Mouse (Mus musculus) adrenal gland, postnatal 10 days (tissue): ENCODE results near the gene Nfic. TPM values are rescaled to one million over a fixed set of nuclear protein-coding genes. Genes with fewer than 3 reads are reported as not detected.

ENCODE experiments used
- DNase-seq: peaks from one replicate; pipeline ENCODE4 v3.0.0; 2021; ENCODE audit warnings: mixed read lengths
- long read RNA-seq, 2 experiments: library from polyadenylated mRNA; stranded (forward); transcript quantifications; one replicate each; pipeline ENCODE4 v2.0.0; 2021
- total RNA-seq, 2 experiments: library from RNA; stranded (reverse); gene quantifications; 2 replicates each; pipeline ENCODE4 v1.2.3; 2021

The Nfic gene
- 100 to 1,000 TPM in 1 of 2 experiments, 10 to 100 TPM in 1; 99.9 to 129 TPM for total RNA-seq
- long read RNA-seq, experiment 1, full-length matches to known transcripts = 26 of 68 reads
- long read RNA-seq, experiment 1, partial matches to known transcripts = 8 of 68 reads
- long read RNA-seq, experiment 1, other reads (novel, unspliced or antisense) = 34 of 68 reads
- long read RNA-seq, experiment 2, transcript Nfic-204 (10 exons, 1,655 nt) = major isoform, 5 of 21 reads
- long read RNA-seq, experiment 2, partial matches to known transcripts = 2 of 21 reads
- long read RNA-seq, experiment 2, other reads (novel, unspliced or antisense) = 9 of 21 reads

- no peak for DNase-seq
These were observed at the start of gene Nfic for GRCm38 (mm10) chr10:81455181-81455895. Gene Nfic, minus strand, starts transcription at chr10:81455635.

DNA sequence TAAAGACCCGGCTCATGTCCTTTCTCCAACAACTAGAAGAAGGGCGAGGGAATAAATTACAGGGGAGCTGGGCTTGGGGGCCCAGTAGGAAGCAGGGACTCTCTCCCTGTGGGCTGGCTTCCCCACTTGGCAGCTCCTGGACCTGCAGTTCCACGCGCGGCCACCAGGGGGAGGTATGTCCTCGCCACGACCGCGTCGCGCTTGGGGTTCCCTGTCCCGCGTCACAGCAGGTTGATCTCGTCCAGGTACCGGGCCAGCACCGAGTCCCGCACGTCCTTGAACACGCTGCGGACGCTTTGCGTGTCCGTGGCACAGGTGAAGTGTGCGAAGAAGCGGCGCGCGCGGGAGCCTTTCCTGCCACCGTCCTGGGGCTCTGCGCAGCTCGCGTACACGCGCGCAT is 47.2 kb upstream of the Nfic start:
- DNase-seq = peak; percentile 96

DNA sequence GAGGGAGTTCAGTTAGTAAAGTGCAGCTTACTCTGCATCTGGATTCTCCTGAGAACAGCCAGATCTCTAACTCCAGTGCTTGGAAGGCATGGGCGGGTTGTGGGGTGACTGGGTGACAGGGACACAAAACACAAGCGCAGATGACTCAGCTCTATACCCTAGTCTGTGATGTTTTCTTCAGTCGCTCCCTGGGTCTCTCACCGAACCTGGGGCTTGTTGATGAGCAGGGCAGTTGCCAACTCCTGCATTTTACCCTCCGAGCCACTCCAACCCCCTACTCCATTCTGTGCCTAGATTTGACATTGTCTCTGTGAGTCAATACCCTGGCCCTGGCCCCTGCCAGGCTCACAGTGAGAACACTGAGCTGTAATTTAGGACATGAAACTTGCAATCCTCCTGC is 46.4 kb upstream of the Nfic start:
- no peak for DNase-seq

- no peak for DNase-seq
These were observed 44.6 kb upstream of the Nfic start, which contains the start of gene S1pr4 for GRCm38 (mm10) chr10:81500032-81500431. Gene S1pr4, minus strand, starts transcription at chr10:81500132.

- DNase-seq = no peak
These were observed 43.9 kb upstream of the Nfic start for GRCm38 (mm10) chr10:81499250-81499901.

DNA sequence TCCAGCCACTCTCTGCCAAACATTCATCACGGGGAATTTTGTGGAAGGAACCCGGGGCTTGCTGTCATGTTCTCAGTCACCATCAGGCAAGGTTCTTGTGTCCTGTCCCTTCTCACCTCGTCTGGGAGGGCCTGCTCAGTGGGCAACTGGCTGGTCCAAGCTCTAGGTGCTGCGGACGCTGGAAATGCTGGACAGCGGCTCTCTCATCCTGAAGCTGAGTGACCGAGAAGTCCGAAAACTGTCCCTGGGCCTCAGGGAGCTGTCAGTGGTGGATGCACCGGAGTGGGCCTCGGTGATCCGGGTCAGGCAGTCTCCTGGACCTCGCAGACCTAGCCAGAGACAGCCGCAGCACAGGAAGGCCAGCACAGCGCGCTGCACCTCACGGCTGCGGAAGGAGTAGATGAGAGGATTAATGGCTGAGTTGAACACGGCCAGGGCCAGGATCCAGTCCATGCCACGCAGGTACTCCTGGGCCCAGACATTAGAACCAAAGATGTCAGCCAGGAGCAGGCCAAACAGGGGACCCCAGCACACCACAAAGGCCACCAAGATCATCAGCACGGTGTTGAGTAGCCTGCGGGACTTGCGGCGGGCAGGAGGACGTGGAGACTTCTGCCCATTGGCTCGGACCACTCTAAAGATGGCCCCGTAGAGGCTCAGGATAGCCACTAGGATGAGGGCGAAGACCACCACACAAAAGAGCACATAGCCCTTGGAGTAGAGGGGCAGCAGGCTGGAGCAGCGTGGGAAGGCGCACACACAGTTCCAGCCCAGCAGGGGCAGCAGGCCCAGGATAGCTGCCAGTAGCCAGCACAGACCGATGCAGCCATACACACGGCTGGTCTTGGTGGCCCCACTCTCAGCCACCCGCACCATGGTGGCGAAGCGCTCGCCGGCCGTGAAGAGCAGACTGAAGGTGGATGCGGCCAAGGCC is 43.1 kb upstream of the Nfic start:
- DNase-seq = no peak

DNA sequence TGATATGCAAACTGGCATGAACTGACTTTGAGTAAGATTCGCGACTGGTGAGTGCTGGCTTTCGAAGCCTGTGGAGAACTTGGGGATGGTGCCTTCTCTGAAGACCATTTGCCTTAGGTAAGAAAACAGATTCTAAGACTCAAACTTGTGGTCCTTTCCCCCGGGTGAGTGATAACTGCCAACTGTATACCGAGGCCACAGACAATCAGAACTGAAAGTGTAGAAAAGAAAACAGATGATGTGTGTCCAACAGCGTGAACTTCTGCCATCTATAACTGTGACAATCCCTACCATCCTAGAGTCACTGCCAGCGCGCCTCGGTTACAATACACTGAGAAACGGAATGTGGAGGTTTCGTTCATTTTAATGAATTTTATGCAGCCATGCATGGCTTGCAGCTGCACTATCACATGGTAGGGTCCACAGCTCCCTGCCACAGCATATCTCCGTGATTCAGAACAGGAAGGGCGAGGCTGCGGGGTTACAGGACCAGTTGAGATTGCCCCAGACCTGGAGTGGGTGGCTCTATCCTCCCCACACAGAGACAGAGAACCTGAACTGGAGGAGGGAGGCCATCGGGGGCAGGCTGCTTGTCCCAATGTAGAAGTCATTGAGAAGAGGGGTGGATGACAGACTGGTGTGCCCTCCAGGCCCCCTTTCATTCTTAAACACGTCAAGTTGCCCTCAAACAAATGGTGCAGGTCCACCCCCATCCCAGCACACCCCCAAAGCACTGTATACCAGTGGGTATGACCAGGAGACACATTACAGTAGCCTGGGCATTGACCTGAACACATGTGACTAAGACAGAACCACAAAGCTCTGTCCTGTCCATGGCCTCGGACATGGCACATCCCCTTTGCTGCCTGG is 42.2 kb upstream of the Nfic start:
- no peak for DNase-seq

DNA sequence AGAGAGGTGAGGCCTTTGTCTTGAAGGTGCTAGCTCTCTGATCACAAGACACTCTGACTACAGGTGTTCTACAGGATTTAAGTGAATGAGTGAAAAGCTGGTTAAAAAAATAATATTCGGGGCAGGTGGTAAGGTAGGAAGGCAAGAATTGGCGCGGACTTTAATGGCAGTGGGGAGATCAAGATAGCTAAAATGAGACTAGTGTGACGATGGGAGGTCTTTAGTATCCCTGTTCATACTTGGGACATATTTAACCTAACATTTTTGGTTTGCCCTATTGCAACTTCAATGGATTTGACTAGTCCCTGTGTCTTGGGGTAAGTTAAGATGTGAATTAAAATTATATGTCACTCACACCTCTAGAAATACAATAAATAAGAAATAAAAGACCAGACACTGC is 41.5 kb upstream of the Nfic start:
- no peak for DNase-seq

DNA sequence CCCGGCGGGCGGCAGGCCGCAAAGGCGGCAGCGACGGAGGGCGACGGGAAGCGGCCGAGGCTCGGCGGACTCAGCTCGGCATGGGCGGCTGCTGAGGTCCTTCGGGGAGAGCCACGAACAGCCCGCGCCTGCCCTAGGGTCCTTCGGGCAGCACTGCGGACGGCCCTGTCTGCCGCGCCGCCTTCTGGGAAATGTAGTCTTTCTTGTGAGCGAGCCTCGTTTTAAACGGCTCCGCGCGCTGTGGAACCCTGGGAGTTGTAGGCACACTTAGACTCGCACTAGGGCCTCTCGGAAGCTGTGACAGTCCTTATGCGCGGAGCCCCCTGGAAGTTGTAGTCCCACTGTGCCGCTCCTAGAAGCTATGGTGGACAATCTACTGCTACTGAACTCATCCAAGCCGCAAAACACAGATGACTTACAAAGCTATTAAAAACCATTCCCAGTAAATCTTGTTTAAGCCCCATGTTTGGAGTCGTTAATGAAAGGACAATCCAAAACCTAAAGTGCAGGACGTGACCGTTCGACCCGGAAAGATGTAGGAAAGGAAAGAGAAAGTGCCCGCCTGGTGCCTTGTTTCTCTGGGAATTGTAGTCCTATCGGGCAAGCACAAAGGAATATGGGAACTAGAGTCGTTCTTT is 40.9 kb upstream of the Nfic start, which contains the start of gene Ncln:
Gene Ncln (minus strand): TSS at position 129 of the 638 bp plus-strand sequence.
- DNase-seq = peak; percentile 98

GRCm38 (mm10) chr10:81495616-81496263 is 40.3 kb upstream of the Nfic start:
- no peak for DNase-seq

- DNase-seq = no peak
These were observed 39.7 kb upstream of the Nfic start for GRCm38 (mm10) chr10:81495151-81495550.

DNA sequence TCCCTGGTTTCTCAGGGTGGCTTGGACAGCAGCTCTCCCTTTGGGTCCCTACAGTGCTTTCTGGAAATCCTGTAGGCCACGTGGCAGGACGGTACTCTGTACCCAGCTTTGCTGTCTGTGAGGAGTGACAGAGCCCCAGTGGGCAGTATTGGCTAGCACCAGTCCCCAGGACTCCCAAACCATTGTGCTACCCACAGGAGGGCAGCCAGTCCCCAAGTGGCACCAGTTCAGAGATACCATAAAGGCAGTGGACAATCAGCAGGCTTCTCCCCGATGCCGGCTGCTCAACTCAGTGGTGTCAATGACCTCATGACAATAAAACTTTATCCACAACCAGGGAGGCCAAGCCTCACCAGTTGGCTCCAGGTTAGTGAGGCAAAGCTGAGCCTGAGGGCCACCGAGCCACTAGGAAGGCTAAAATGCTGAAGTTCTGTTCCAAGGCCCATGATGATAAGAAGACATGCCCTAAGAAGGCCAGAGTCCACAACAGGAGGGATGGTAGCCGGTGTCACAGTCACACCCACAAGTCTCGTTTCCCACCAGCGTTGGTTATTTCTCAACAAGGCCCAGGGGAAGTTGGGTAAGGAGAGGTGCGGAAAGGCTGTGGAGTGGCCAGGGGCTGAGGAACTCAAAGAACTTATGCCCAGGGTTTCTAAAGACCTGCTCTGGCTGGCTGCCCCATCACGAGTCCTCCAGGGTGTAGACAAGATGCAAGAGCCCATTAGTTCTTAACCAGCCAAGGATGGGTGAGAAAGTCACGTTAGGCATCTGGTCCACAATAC is 39.0 kb upstream of the Nfic start:
- no peak for DNase-seq

GRCm38 (mm10) chr10:81493601-81494220 is 38.3 kb upstream of the Nfic start:
- no peak for DNase-seq

GRCm38 (mm10) chr10:81492606-81493240 is 37.3 kb upstream of the Nfic start:
- DNase-seq = no peak

DNA sequence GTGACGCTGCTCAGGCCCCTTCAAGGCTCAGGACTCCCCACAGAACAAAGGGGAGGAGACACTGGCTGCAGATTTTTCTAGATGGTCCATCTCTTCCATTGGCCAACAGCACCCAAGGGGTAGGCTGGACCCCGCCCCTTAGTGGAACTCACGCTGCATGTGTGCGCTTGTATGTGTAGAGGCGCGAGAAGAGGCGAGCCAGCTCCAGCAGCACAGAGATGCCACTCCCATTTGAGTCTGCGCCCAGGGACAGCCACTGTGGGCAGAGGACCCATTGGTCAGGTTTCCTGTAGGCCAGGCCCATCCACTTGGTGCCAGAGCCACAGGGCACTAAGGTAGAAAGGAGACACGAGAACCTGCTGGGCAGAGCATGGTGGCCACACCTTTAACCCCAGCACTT is 35.6 kb upstream of the Nfic start:
- no peak for DNase-seq

DNA sequence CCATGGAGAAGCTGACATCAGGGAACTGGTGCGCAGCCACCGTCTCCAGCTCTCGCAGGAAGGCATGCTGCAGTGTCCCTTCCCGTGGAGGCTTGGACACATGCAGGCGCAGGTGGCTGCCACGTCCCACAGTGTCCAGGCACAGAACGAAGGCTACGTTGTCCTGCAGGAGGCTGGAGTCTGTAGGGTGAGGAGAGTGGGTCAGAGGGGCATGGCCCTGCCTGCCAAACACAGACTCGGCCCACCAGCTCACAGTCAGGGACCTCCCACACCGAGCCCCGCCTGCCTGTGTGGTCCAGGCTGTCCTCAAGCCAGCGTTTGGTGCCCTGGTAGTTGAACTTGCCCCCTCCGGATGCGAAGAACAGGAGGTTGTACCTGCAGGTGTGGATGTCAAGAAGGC is 34.5 kb upstream of the Nfic start:
- DNase-seq = no peak

DNA sequence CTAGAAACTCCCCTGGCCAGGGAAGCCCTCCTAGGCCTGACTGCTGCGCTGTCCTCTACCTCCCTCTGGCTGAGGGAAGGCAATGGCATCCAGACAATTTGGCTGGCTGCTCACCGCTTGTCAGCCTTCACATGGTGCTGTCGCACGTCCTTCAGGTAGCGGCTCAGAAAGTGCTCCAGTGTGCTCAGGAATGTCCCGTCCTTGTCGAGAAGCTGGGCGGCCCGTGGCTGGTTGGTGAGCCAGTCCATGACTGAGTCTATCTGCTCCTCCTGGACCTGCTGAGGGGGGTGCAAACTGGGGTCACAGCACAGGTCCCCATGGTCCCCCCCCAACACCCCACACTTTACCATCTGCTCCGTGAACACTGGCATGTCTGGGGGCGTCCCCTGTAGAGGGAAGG is 32.6 kb upstream of the Nfic start:
- no peak for DNase-seq

DNA sequence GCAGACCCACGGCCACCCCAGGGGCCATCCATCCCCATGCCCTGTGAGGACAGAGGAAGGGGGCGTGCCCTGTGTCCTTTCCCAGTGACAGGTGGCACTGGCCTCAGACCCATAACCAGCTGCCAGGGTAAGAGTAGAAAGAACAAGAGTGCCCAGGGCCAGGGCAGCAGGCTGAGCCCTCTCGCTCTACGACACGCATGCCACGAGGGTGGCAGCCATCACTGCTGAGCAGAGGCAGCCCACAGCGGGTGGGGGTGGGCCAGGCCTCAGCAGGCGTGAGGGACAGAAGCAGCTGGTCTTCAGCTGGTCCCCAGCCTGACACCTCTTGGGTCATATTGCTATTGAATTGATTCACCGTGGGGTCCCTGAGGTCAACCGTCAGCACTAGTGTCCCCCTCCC is 31.1 kb upstream of the Nfic start:
- DNase-seq = no peak
